Mouse (Mus musculus) hindbrain, embryonic 16.5 days (tissue): Measurements from ENCODE around the gene Ppp1r15a. TPM values are rescaled to one million over a fixed set of nuclear protein-coding genes. Genes with fewer than 3 reads are reported as not detected.
"Not testable (repeated sequence)": the region's sequence is repeated elsewhere in the genome, so short reads cannot be mapped to it uniquely, and the experiment has no call there.

Source experiments
- ATAC-seq: fragments of 200-750 bp; cut with Nextera tagmentation; 2 replicates; pipeline ENCODE4 v1.8.0; 2017; ENCODE audit warnings: moderate TSS enrichment, moderate library complexity
- H3K27ac ChIP-seq: fragments of 300-500 bp; sonication (generic); 2 replicates; pipeline ENCODE4 v1.5.1; 2014; ENCODE audit warnings: low read depth, mild to moderate bottlenecking, control low read depth, low read length, moderate library complexity
- H3K27me3 ChIP-seq: fragments of 300-500 bp; sonication (generic); replicated peaks from 2 replicates; pipeline ENCODE4 v1.6.1; 2014; ENCODE audit warnings: low read length; ENCODE audit not compliant: control insufficient read depth, insufficient read depth
- H3K36me3 ChIP-seq: fragments of 300-500 bp; sonication (generic); 2 replicates; pipeline ENCODE4 v1.6.1; 2014; ENCODE audit warnings: mild to moderate bottlenecking, low read length, moderate library complexity, mixed read lengths; ENCODE audit not compliant: control insufficient read depth, insufficient read depth
- H3K4me1 ChIP-seq: fragments of 300-500 bp; sonication (generic); 2 replicates; pipeline ENCODE4 v1.6.1; 2014; ENCODE audit warnings: low read depth, low read length; ENCODE audit not compliant: control insufficient read depth, insufficient read depth
- H3K4me2 ChIP-seq: fragments of 300-500 bp; sonication (generic); 2 replicates; pipeline ENCODE4 v1.6.1; 2014; ENCODE audit warnings: mild to moderate bottlenecking, low read length, control low read depth, moderate library complexity
- H3K4me3 ChIP-seq: fragments of 300-500 bp; sonication (generic); 2 replicates; pipeline ENCODE4 v1.5.1; 2014; ENCODE audit warnings: mild to moderate bottlenecking, low read length, control low read depth, moderate library complexity
- H3K9ac ChIP-seq: fragments of 300-500 bp; sonication (generic); 2 replicates; pipeline ENCODE4 v1.6.1; 2014; ENCODE audit warnings: low read depth, mild to moderate bottlenecking, control low read depth, low read length, moderate library complexity
- H3K9me3 ChIP-seq: fragments of 300-500 bp; sonication (generic); 2 replicates; pipeline ENCODE4 v1.6.1; 2014; ENCODE audit warnings: mild to moderate bottlenecking, low read length, moderate library complexity; ENCODE audit not compliant: control insufficient read depth
- WGBS: fragments of 180-500 bp; shearing (Covaris S2); extraction: QIAGEN DNeasy Blood & Tissue Kit; methylation state at CpG from one replicate; pipeline ENCODE4 v1.1.7; 2014; 5-methylcytosine and 5-hydroxymethylcytosine counted together
- polyA plus RNA-seq: library from polyadenylated mRNA; unstranded; fragments of >200 nt; fragmentation: Nextera tagmentation; extraction: Ambion mirVana; gene quantifications from 2 replicates; pipeline ENCODE4 v1.2.1, GENCODE M21; 2015

The Ppp1r15a gene
- polyA plus RNA-seq, 1 experiment from 2014 or later, result 18.2 TPM

DNA sequence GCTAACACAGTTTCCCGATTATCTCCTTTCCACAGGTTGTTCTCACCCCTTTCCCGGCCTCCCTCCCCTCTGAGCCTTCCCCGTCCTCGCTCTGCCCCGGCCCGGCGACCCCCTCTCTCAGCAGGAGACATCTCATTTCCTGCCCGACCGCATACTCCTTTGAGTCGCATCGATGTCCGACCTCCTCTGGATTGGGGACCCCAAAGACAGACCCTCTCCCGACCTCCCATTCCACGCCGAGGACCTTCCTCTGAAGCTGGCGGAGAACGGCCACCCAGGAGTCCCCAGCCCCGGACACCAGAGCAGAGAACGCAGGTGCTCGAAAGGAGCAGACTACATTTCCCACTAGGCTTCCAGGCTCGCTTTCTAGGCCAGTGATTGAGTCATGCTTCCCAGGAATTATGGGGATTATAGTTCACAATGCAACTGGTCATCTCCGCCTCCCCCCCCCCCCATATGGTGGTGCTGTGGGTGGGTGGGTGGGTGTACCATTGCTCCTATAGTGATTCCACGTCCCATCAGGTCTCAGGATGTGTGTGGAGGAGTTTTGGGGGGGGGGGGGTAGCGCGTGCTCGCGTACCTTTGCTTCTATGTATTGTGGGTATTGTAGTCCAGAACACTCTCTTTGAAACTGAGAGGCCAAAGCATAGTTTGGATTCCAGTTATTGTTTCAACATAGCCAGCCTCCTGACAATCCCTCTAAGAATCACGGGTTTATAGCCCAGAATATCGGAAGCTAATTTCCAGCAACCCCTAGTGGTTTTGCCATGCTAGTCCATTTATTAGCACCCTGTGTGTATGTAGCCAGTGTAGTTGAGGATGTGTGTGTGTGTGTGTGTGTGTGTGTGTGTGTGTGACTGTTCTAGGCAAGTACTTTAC, 12.3 kb upstream of the Ppp1r15a start:
- H3K9ac ChIP-seq, result peak overlapping the region; percentile 63
- no peaks in the 10 kb centered on the region for H3K27me3 ChIP-seq
- peak overlapping the region; percentile 45 for H3K4me3 ChIP-seq
- ATAC-seq, result peak; percentile 95
- peak overlapping the region; percentile 18; the same call in 1 of the 2 replicates for H3K27ac ChIP-seq
- H3K4me2 ChIP-seq, result peak overlapping the region; percentile 61
- no peaks in the 10 kb centered on the region for H3K9me3 ChIP-seq
- WGBS, result 2% methylated on average over 29 of the region's 29 CpGs
- H3K4me1 ChIP-seq, result peaks cover 5% of the 10 kb centered on the region; the same call in 1 of the 2 replicates
- H3K36me3 ChIP-seq, result no peaks in the 10 kb centered on the region

DNA sequence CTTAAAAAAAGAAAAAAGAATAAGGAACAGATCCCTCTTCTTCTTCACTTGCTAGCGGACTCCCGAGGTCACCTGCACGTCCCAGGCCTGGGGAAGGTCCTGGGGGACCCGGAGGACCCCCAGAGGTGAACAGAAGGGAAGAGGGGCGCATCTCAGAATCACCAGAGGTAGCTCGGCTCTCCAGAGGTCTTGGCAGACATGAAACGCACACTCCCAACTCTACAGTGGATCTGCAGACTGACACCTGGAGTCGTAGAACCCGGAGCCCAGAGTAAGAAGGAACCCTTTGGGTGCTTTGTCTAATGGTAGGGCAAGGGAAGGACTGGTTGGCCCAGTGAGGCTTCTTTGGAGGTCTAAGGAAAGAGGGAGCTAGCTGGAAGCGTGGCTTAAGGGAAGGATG, 11.5 kb upstream of the Ppp1r15a start:
- 77% methylated on average over 10 of the region's 10 CpGs for WGBS
- H3K4me3 ChIP-seq, result peak overlapping the region; percentile 45
- no peaks in the 10 kb centered on the region for H3K9me3 ChIP-seq
- no peaks in the 10 kb centered on the region for H3K36me3 ChIP-seq
- H3K27me3 ChIP-seq, result no peaks in the 10 kb centered on the region
- H3K4me1 ChIP-seq, result peaks cover 5% of the 10 kb centered on the region; the same call in 1 of the 2 replicates
- no peak for ATAC-seq
- peak overlapping the region; percentile 63 for H3K9ac ChIP-seq
- peak overlapping the region; percentile 61 for H3K4me2 ChIP-seq
- 0 out of 2 replicates have a peak overlapping the region, but pooled peaks have one; percentile 18 for H3K27ac ChIP-seq

DNA sequence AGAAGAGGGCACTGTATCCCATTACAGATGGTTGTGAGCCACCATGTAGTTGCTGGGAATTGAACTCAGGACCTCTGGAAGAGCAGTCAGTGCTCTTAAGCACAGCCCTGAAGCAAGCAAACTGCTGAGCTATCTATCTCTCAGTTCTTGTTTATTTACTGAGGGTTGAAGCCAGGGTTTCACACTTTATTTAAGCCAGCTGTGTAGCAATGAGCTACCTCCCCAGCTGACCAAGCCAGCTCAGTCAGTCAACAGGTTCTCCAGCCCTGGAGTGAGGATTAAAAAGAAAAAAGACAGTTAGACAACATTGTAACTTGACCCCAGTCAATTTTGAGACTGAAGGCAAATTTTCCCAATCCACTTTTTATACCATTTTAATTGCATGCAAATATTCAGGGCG, 9.6 kb upstream of the Ppp1r15a start:
- no peak for ATAC-seq
- 84% methylated on average over 1 of the region's 1 CpGs for WGBS
- H3K36me3 ChIP-seq, result no peaks in the 10 kb centered on the region

DNA sequence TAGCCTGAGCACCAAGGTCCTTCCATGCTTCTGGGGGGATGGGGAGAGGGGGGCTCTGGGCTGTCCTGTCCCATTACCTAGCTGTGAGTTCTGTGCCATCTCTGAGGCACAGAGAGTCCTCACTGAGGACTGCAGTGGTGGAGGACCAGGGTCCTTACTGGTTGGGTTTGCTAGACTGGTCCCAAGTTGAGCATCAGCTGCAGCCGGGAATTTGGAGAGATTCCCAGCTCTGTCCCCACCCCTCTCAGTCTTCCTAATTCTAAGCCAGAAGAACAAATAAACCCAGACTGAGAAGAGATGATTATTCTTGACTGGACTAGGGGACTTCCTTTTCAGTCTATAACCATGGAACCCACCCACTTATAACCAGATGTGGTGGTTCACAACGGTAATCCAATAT, 4.6 kb upstream of the Ppp1r15a start:
- Histone ChIP-seq H3K4me1 (peaks cover 4% of the 10 kb centered on the region; the same call in 1 of the 2 replicates), H3K27me3 (no peaks in the 10 kb centered on the region), H3K4me3 (no peak overlapping the region), H3K27ac (no peak overlapping the region), H3K36me3 (no peaks in the 10 kb centered on the region), H3K4me2 (no peak overlapping the region), H3K9me3 (no peaks in the 10 kb centered on the region), H3K9ac (no peak overlapping the region)
- 65% methylated on average over 2 of the region's 2 CpGs for WGBS
- no peak for ATAC-seq

More for the DNA sequence above, 9.6 kb upstream of the Ppp1r15a start:
- H3K9ac ChIP-seq, result no peak overlapping the region
- H3K9me3 ChIP-seq, result no peaks in the 10 kb centered on the region
- peaks cover 5% of the 10 kb centered on the region; the same call in 1 of the 2 replicates for H3K4me1 ChIP-seq
- no peak overlapping the region for H3K4me2 ChIP-seq
- H3K27ac ChIP-seq, result no peak overlapping the region
- H3K27me3 ChIP-seq, result no peaks in the 10 kb centered on the region
- no peak overlapping the region for H3K4me3 ChIP-seq

DNA sequence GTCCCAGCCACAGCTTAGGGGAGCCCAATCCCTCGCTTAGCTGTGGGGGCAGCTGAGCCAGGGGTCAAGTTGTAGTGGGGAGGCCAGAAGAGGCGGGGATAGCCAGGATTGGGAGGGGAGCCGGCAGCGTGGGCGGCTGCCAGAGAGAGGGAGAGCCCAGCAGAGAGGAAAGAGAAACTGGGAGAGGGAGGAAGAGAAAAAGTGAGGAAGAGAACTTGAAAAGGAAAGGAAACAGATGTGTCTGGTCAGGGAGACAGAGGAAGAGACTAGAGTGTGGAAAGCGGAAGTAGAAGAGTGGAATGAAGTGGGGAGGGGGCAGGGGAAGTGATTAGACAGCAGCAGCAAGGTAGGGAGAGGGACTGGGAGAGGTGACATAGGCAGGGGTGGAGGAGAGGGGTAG, 3.4 kb upstream of the Ppp1r15a start:
- no peaks in the 10 kb centered on the region for H3K36me3 ChIP-seq
- H3K27me3 ChIP-seq, result no peaks in the 10 kb centered on the region
- no peaks in the 10 kb centered on the region for H3K9me3 ChIP-seq
- 30% methylated on average over 6 of the region's 6 CpGs for WGBS
- no peak overlapping the region for H3K9ac ChIP-seq
- ATAC-seq, result no peak
- no peak overlapping the region for H3K4me2 ChIP-seq
- no peak overlapping the region for H3K27ac ChIP-seq
- no peak overlapping the region for H3K4me3 ChIP-seq
- H3K4me1 ChIP-seq, result peaks cover 16% of the 10 kb centered on the region

DNA sequence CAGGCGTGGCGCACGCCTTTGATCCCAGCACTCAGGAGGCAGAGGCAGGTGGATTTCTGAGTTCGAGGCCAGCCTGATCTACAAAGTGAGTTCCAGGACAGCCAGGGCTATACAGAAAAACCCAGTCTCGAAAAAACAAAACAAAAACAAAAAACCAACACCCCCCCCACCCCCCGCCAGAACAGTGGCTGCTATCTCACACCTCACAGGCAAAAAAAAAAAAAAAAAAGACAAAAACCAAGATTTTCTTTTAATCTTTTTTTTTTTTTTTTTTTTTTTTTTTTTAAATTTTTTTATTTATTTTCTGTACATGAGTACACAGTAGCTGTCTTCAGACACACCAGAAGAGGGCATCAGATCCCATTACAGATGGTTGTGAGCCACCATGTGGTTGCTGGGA, 1.1 kb upstream of the Ppp1r15a start:
- 92% methylated on average over 6 of the region's 6 CpGs for WGBS
- not testable (repeated sequence) for H3K9me3 ChIP-seq, H3K36me3 ChIP-seq, H3K4me2 ChIP-seq, H3K4me3 ChIP-seq, H3K27ac ChIP-seq, H3K9ac ChIP-seq, ATAC-seq, H3K27me3 ChIP-seq
- peaks cover 25% of the 10 kb centered on the region for H3K4me1 ChIP-seq

DNA sequence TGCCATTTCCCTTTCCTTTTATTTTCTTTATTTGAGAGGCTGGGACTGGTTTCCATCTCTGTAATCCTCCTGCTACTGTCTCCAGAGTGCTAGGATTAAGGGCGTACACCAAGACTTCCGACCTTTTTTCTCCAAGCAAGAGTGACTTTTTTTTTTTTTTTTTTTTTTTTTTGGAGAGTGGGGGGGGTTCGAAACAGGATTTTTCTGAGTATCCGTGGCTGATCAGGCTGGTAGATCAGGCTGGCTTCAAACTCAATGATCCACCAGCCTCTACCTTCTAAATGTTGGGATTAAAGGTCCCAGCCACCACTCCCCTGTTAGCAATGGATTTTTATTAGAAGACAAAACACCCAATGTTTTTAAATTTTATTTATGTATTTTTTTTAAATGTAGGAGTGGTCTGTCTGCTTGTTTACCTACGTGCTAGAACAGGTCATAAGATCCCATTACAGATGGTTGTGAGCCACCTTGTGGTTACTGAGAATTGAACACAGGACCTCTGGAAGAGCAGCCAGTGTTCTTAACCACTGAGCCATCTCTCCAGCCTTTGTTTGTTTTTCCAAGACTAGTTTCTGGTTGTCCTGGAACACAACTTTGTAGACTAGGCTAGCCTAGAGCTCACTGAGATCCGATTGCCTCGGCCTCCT, 529 bp upstream of the Ppp1r15a start:
- Histone ChIP-seq H3K4me2 (peak overlapping the region; percentile 91), H3K4me3 (peak overlapping the region; percentile 66), H3K27me3 (no peaks in the 10 kb centered on the region), H3K9me3 (no peaks in the 10 kb centered on the region), H3K36me3 (peaks cover 2% of the 10 kb centered on the region; the same call in 1 of the 2 replicates), H3K27ac (peak overlapping the region; percentile 80), H3K4me1 (peaks cover 25% of the 10 kb centered on the region), H3K9ac (peak overlapping the region; percentile 75)
- WGBS, result 24% methylated on average over 7 of the region's 7 CpGs
- ATAC-seq, result no peak; the same call in 1 of the 2 replicates

DNA sequence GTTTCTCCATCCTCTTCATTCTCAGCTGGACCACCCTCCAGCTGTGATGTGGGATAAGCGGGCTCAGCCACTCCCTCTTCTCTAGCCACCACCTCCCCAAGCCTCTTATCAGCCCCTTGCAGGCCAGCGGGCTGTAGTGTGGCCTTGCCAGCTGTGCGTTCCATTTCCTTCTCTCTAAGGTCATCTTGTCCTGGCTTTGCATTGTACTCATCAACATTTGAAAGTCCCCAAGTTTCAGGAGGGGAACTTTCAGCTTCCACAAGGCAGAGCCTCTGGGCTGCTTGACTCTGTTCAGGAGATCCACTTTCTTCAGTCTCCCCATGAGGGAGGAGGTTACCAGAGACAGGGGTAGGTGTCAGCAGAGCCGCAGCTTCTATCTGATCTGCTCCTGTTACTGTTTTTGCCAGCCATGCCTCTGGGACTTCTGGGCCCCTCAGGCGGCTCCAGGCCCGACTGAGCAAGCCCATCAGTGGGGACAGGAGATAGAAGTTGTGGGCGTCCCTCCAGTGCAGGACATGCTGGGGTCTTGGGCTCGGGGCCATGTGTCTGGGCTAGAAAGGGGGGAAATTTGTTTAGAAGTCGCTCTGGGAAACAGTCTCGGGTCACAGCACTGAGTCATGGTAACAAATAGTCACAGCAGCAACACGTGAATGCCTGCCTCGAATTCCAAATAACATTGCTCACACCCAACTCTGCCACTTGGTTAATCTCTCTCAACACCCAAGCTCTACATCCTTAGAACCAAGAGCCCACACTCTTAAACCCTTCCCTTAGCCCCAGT, 1.0 kb downstream of the Ppp1r15a start:
- no peaks in the 10 kb centered on the region for H3K27me3 ChIP-seq
- H3K9ac ChIP-seq, result peak overlapping the region; percentile 75
- no peaks in the 10 kb centered on the region for H3K9me3 ChIP-seq
- 0 out of 2 replicates have a peak, but pooled peaks have one; percentile 5 for ATAC-seq
- WGBS, result 30% methylated on average over 12 of the region's 12 CpGs
- H3K4me2 ChIP-seq, result peak overlapping the region; percentile 91
- H3K36me3 ChIP-seq, result peaks cover 2% of the 10 kb centered on the region; the same call in 1 of the 2 replicates
- peak overlapping the region; percentile 66 for H3K4me3 ChIP-seq
- H3K27ac ChIP-seq, result peak overlapping the region; percentile 80; the same call in 1 of the 2 replicates
- peaks cover 25% of the 10 kb centered on the region for H3K4me1 ChIP-seq
